Mouse (Mus musculus): ENCODE measurements around the gene Il17rd. TPM values are rescaled to one million over a fixed set of nuclear protein-coding genes. Genes with fewer than 3 reads are reported as not detected.
A peak's percentile ranks its signal among the peaks of the same experiment; 100 is the strongest.

Il17rd gene
- polyA plus RNA-seq, 1 experiment from 2014 or later, result 2.4 TPM

- Histone ChIP-seq H3K9ac (no peak overlapping the region), H3K9me3 (no peaks in the 10 kb centered on the region), H3K4me2 (no peak overlapping the region), H3K36me3 (no peaks in the 10 kb centered on the region), H3K4me3 (no peak overlapping the region), H3K27me3 (no peaks in the 10 kb centered on the region), H3K27ac (no peak overlapping the region), H3K4me1 (peaks cover 41% of the 10 kb centered on the region)
- 66% methylated on average over 8 of the region's 8 CpGs for WGBS
- ATAC-seq (ENCODE audit: borderline replicate concordance, extremely low read depth, low FRiP score, low TSS enrichment), result no peak
Observed at GRCm38 (mm10) chr14:27048231-27048956, 9.7 kb downstream of the Il17rd start.

GRCm38 (mm10) chr14:27050043-27050442, 11.3 kb downstream of the Il17rd start:
- Histone ChIP-seq H3K4me2 (no peak overlapping the region), H3K27ac (no peak overlapping the region), H3K4me1 (peaks cover 24% of the 10 kb centered on the region), H3K27me3 (no peaks in the 10 kb centered on the region), H3K4me3 (no peak overlapping the region), H3K9me3 (no peaks in the 10 kb centered on the region), H3K9ac (no peak overlapping the region), H3K36me3 (no peaks in the 10 kb centered on the region)
- ATAC-seq (ENCODE audit: borderline replicate concordance, extremely low read depth, low FRiP score, low TSS enrichment), result no peak
- WGBS, result 55% methylated on average over 9 of the region's 9 CpGs

GRCm38 (mm10) chr14:27050560-27051510, 12.1 kb downstream of the Il17rd start:
- Histone ChIP-seq H3K9ac (no peak overlapping the region), H3K36me3 (no peaks in the 10 kb centered on the region), H3K9me3 (no peaks in the 10 kb centered on the region), H3K27ac (no peak overlapping the region), H3K4me3 (no peak overlapping the region), H3K27me3 (no peaks in the 10 kb centered on the region), H3K4me1 (peaks cover 16% of the 10 kb centered on the region), H3K4me2 (no peak overlapping the region)
- no peak for ATAC-seq (ENCODE audit: borderline replicate concordance, extremely low read depth, low FRiP score, low TSS enrichment)
- WGBS, result 45% methylated on average over 18 of the region's 18 CpGs

- no peak for ATAC-seq (ENCODE audit: borderline replicate concordance, extremely low read depth, low FRiP score, low TSS enrichment)
- no peaks in the 10 kb centered on the region for H3K9me3 ChIP-seq
- H3K36me3 ChIP-seq, result no peaks in the 10 kb centered on the region
- no peak overlapping the region for H3K4me3 ChIP-seq
- no peaks in the 10 kb centered on the region for H3K27me3 ChIP-seq
- H3K4me1 ChIP-seq, result peaks cover 10% of the 10 kb centered on the region; the same call in 1 of the 2 replicates
- 62% methylated on average over 5 of the region's 5 CpGs for WGBS
- no peak overlapping the region for H3K27ac ChIP-seq
- no peak overlapping the region for H3K9ac ChIP-seq
- H3K4me2 ChIP-seq, result no peak overlapping the region
Observed at GRCm38 (mm10) chr14:27051511-27051895, 12.8 kb downstream of the Il17rd start.

GRCm38 (mm10) chr14:27058535-27059223, 19.9 kb downstream of the Il17rd start:
- H3K9me3 ChIP-seq, result no peaks in the 10 kb centered on the region
- no peak overlapping the region for H3K9ac ChIP-seq
- H3K4me2 ChIP-seq, result peak overlapping the region; percentile 20
- WGBS, result 4% methylated on average over 13 of the region's 13 CpGs
- H3K4me3 ChIP-seq, result no peak overlapping the region
- no peaks in the 10 kb centered on the region for H3K36me3 ChIP-seq
- ATAC-seq (ENCODE audit: borderline replicate concordance, extremely low read depth, low FRiP score, low TSS enrichment), result peak; percentile 27; the same call in 1 of the 2 replicates
- H3K27ac ChIP-seq, result peak overlapping the region; percentile 41; the same call in 1 of the 2 replicates
- no peaks in the 10 kb centered on the region for H3K27me3 ChIP-seq
- peaks cover 19% of the 10 kb centered on the region for H3K4me1 ChIP-seq

- Histone ChIP-seq H3K9me3 (no peaks in the 10 kb centered on the region), H3K4me1 (peaks cover 19% of the 10 kb centered on the region), H3K4me2 (peak overlapping the region; percentile 20; the same call in 1 of the 2 replicates), H3K27me3 (no peaks in the 10 kb centered on the region), H3K4me3 (no peak overlapping the region), H3K36me3 (no peaks in the 10 kb centered on the region), H3K27ac (peak overlapping the region; percentile 41; the same call in 1 of the 2 replicates), H3K9ac (no peak overlapping the region)
- ATAC-seq (ENCODE audit: borderline replicate concordance, extremely low read depth, low FRiP score, low TSS enrichment), result peak; percentile 52; the same call in 1 of the 2 replicates
- WGBS, result 4% methylated on average over 8 of the region's 8 CpGs
Observed at GRCm38 (mm10) chr14:27059224-27059558, 20.4 kb downstream of the Il17rd start.

- no peak overlapping the region for H3K4me3 ChIP-seq
- H3K27me3 ChIP-seq, result no peaks in the 10 kb centered on the region
- H3K9ac ChIP-seq, result no peak overlapping the region
- H3K9me3 ChIP-seq, result no peaks in the 10 kb centered on the region
- WGBS, result 79% methylated on average over 1 of the region's 1 CpGs
- no peak overlapping the region for H3K4me2 ChIP-seq
- no peak overlapping the region for H3K27ac ChIP-seq
- H3K36me3 ChIP-seq, result no peaks in the 10 kb centered on the region
- no peak for ATAC-seq (ENCODE audit: borderline replicate concordance, extremely low read depth, low FRiP score, low TSS enrichment)
- H3K4me1 ChIP-seq, result peaks cover 40% of the 10 kb centered on the region
Observed at GRCm38 (mm10) chr14:27063338-27063737, 24.6 kb downstream of the Il17rd start.

GRCm38 (mm10) chr14:27066171-27066929, 27.6 kb downstream of the Il17rd start:
- peak; percentile 73; the same call in 1 of the 2 replicates for ATAC-seq (ENCODE audit: borderline replicate concordance, extremely low read depth, low FRiP score, low TSS enrichment)
- Histone ChIP-seq H3K27me3 (no peaks in the 10 kb centered on the region), H3K4me2 (no peak overlapping the region; the same call in 1 of the 2 replicates), H3K4me3 (no peak overlapping the region), H3K9me3 (no peaks in the 10 kb centered on the region), H3K9ac (no peak overlapping the region), H3K4me1 (peaks cover 48% of the 10 kb centered on the region), H3K36me3 (no peaks in the 10 kb centered on the region), H3K27ac (peak overlapping the region; percentile 74)
- 22% methylated on average over 9 of the region's 9 CpGs for WGBS

GRCm38 (mm10) chr14:27067866-27068271, 29.1 kb downstream of the Il17rd start:
- ATAC-seq (ENCODE audit: borderline replicate concordance, extremely low read depth, low FRiP score, low TSS enrichment), result peak; percentile 13; the same call in 1 of the 2 replicates
- peak overlapping the region; percentile 42 for H3K27ac ChIP-seq
- peaks cover 53% of the 10 kb centered on the region for H3K4me1 ChIP-seq
- no peak overlapping the region for H3K4me3 ChIP-seq
- H3K27me3 ChIP-seq, result no peaks in the 10 kb centered on the region
- H3K9ac ChIP-seq, result no peak overlapping the region
- H3K36me3 ChIP-seq, result no peaks in the 10 kb centered on the region
- WGBS, result 25% methylated on average over 6 of the region's 6 CpGs
- H3K9me3 ChIP-seq, result no peaks in the 10 kb centered on the region
- H3K4me2 ChIP-seq, result peak overlapping the region; percentile 19; the same call in 1 of the 2 replicates

GRCm38 (mm10) chr14:27069434-27070097, 30.8 kb downstream of the Il17rd start:
- no peak overlapping the region for H3K4me3 ChIP-seq
- H3K27ac ChIP-seq, result no peak overlapping the region
- WGBS, result 50% methylated on average over 8 of the region's 8 CpGs
- ATAC-seq (ENCODE audit: borderline replicate concordance, extremely low read depth, low FRiP score, low TSS enrichment), result no peak
- H3K9ac ChIP-seq, result no peak overlapping the region
- H3K4me1 ChIP-seq, result peaks cover 65% of the 10 kb centered on the region
- H3K36me3 ChIP-seq, result no peaks in the 10 kb centered on the region
- no peak overlapping the region for H3K4me2 ChIP-seq
- no peaks in the 10 kb centered on the region for H3K9me3 ChIP-seq
- no peaks in the 10 kb centered on the region for H3K27me3 ChIP-seq

Measured in lung, embryonic 15.5 days (tissue).